Mouse (Mus musculus) C3H10T1/2 (cell line): ENCODE measurements around the gene Efcab8. TPM values are rescaled to one million over a fixed set of nuclear protein-coding genes. Genes with fewer than 3 reads are reported as not detected.

Experiments used
- polyA plus RNA-seq, 2 experiments: library from polyadenylated mRNA; unstranded; fragments of >200 nt; fragmentation: generic; extraction: Trizol; gene quantifications; one replicate each; pipeline ENCODE4 v1.2.1; 2012; ENCODE audit warnings: missing spikeins in 2 of 2

Efcab8 gene
- polyA plus RNA-seq = under 1 TPM in 1 of 2 experiments, not detected in 1; 0.24 TPM

GRCm38 (mm10) chr2:153779394-153779981, at the start of gene Efcab8:
TSS of gene Efcab8 (plus strand) at chr2:153779931.

DNA sequence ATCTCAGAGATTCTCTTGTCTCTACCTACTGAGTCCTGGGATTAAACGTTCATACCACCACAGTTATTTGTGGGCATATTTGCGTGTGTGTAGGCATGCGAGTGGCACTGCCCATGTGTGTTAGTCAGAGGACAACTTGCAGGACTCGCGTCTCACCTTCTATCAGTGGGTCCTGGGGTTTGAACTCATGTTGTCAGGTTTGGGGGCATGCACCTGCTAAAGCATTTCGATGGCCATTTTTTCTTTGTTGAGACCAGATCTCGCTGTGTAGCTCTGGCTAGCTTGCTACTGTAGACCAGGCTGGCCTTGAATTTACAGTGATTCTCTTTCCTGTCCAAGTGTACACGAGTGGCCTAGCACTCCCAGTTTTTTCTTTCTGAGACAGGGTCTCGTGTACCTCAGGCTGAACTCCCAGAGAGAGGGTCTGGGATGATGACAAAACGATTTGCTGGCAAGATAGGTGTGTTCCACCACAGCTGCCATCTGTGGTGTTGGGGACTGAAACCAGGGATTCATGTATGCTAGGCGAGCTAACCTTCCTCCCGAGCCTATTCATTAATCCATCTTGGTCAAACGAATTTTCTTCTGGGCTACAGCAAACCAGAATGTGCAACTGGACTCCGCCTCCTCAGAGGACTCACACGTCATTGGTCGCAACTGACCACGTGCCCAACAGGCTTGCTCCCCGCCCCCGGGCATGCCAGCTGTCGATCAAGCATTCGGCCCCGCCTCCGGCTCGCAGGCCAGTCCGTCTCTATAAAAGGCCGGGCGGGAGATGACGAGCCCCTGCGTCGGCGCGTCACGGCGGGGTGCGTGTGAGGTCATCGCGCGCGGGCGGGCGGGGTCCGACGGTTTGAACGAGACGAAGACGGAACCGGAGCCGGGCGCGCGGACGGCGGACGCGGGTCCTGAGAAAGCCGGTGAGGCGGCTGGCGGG, 39.0 kb upstream of the Efcab8 start, which contains the start of gene Mapre1:
Gene Mapre1, plus strand, starts transcription at position 775 of the 937 bp plus-strand sequence.

GRCm38 (mm10) chr2:153870984-153871383, 91.3 kb downstream of the Efcab8 start, which contains the start of gene Sun5:
TSS of gene Sun5 (minus strand) at chr2:153871084.

GRCm38 (mm10) chr2:153874745-153875144, 95.0 kb downstream of the Efcab8 start, which contains the start of gene Bpifb2:
TSS of gene Bpifb2 (plus strand) at chr2:153875045.

Other genes starting within 250 kb of the Efcab8 start
- 1 to 10 TPM in 1 of 2 experiments, under 1 TPM in 1; 0.08 to 1.4 TPM for gene Nol4l, start 250.0 kb upstream of the Efcab8 start, polyA plus RNA-seq
- gene Commd7, start 147.2 kb upstream of the Efcab8 start, polyA plus RNA-seq = 10 to 100 TPM; 28.5 to 30.3 TPM
- gene Dnmt3b, start 130.5 kb upstream of the Efcab8 start, polyA plus RNA-seq = 1 to 10 TPM in 1 of 2 experiments, under 1 TPM in 1; 0.20 to 1.0 TPM
- gene Dnmt3c, start 83.3 kb upstream of the Efcab8 start, polyA plus RNA-seq = not detected
- gene Mapre1, start 38.7 kb upstream of the Efcab8 start, polyA plus RNA-seq = 10 to 100 TPM in 1 of 2 experiments, 1 to 10 TPM in 1; 6.1 to 26.6 TPM
- gene Sun5, start 91.2 kb downstream of the Efcab8 start, polyA plus RNA-seq = not detected
- not detected for gene Bpifb2, start 95.1 kb downstream of the Efcab8 start, polyA plus RNA-seq
- gene Bpifb6, start 120.5 kb downstream of the Efcab8 start, polyA plus RNA-seq = not detected
- under 1 TPM in 1 of 2 experiments, not detected in 1; 0.19 TPM for gene Bpifb3, start 138.3 kb downstream of the Efcab8 start, polyA plus RNA-seq
- gene Bpifb4, start 158.3 kb downstream of the Efcab8 start, polyA plus RNA-seq = under 1 TPM; 0.06 to 0.26 TPM
- not detected for gene Bpifa6, start 195.0 kb downstream of the Efcab8 start, polyA plus RNA-seq
- not detected for gene Bpifa2, start 228.3 kb downstream of the Efcab8 start, polyA plus RNA-seq